Mouse (Mus musculus): Measurements from ENCODE around the gene Ncs1.
A peak's percentile ranks its signal among the peaks of the same experiment; 100 is the strongest.

- peak; percentile 40; the same call in 1 of the 2 replicates for TF ChIP-seq CTCF (IDR thresholded peaks at IDR 0.05; ENCODE audit: low read depth)
- no peak for TF ChIP-seq EP300 (optimal IDR thresholded peaks at IDR 0.05)
Measured at GRCm38 (mm10) chr2:31308257-31308656, 62.6 kb downstream of the Ncs1 start.
